Mouse (Mus musculus) layer of hippocampus, adult 18-20 months (tissue): ENCODE data around the gene Lamp1. TPM values are rescaled to one million over a fixed set of nuclear protein-coding genes. Genes with fewer than 3 reads are reported as not detected.

ENCODE experiments used
- DNase-seq, 2 experiments: peaks; one replicate each; pipeline ENCODE4 v3.0.0; 2022; ENCODE audit warnings: low spot score in 2 of 2
- total RNA-seq, 2 experiments: library from RNA; stranded (reverse); gene quantifications; 2 replicates each; pipeline ENCODE4 v1.2.3; 2021

The Lamp1 gene
- total RNA-seq, 2 experiments from 2014 or later, result 275 to 276 TPM

- no peak for DNase-seq
These were observed 3.1 kb downstream of the Lamp1 start for GRCm38 (mm10) chr8:13162098-13162497.

GRCm38 (mm10) chr8:13163563-13163962 is 4.6 kb downstream of the Lamp1 start:
- no peak for DNase-seq

- no peak for DNase-seq
These were observed 5.4 kb downstream of the Lamp1 start for GRCm38 (mm10) chr8:13164361-13164760.

- DNase-seq, result no peak
These were observed 11.5 kb downstream of the Lamp1 start for GRCm38 (mm10) chr8:13170510-13170909.

- DNase-seq, result no peak
These were observed 15.3 kb downstream of the Lamp1 start for GRCm38 (mm10) chr8:13174305-13174704.

GRCm38 (mm10) chr8:13174811-13175210 is 15.8 kb downstream of the Lamp1 start:
- no peak for DNase-seq

- no peak for DNase-seq
These were observed 16.7 kb downstream of the Lamp1 start for GRCm38 (mm10) chr8:13175650-13176049.

GRCm38 (mm10) chr8:13177173-13177852 is 18.4 kb downstream of the Lamp1 start:
- no peak for DNase-seq

GRCm38 (mm10) chr8:13178137-13178536 is 19.2 kb downstream of the Lamp1 start:
- no peak for DNase-seq

- DNase-seq, result no peak
These were observed 20.5 kb downstream of the Lamp1 start for GRCm38 (mm10) chr8:13179482-13179881.

GRCm38 (mm10) chr8:13179948-13180347 is 21.0 kb downstream of the Lamp1 start:
- no peak for DNase-seq

- no peak for DNase-seq
These were observed 21.4 kb downstream of the Lamp1 start for GRCm38 (mm10) chr8:13180408-13180807.

GRCm38 (mm10) chr8:13180911-13181690 is 22.1 kb downstream of the Lamp1 start:
- no peak for DNase-seq

GRCm38 (mm10) chr8:13181691-13181976 is 22.7 kb downstream of the Lamp1 start:
- no peak for DNase-seq

- DNase-seq, result no peak
These were observed 27.9 kb downstream of the Lamp1 start for GRCm38 (mm10) chr8:13186819-13187218.

- no peak for DNase-seq
These were observed 28.3 kb downstream of the Lamp1 start for GRCm38 (mm10) chr8:13187229-13187628.

- no peak for DNase-seq
These were observed 28.7 kb downstream of the Lamp1 start for GRCm38 (mm10) chr8:13187638-13188037.

GRCm38 (mm10) chr8:13188052-13188555 is 29.1 kb downstream of the Lamp1 start:
- DNase-seq, result no peak

- DNase-seq, result no peak
These were observed 29.9 kb downstream of the Lamp1 start for GRCm38 (mm10) chr8:13188857-13189256.

- DNase-seq, result no peak
These were observed 31.3 kb downstream of the Lamp1 start for GRCm38 (mm10) chr8:13190235-13190634.

GRCm38 (mm10) chr8:13194818-13195217 is 35.9 kb downstream of the Lamp1 start:
- DNase-seq, result no peak

GRCm38 (mm10) chr8:13197493-13197892 is 38.5 kb downstream of the Lamp1 start:
- no peak for DNase-seq
